Mouse (Mus musculus) liver, postnatal 0 days (tissue): ENCODE data around the gene Agfg1.

Source experiments
- CTCF ChIP-seq: sonication (generic); IDR thresholded peaks from 2 replicates; pipeline ENCODE4 v1.5.1; 2016; ENCODE audit warnings: antibody characterized with exemption, low read depth
- EP300 ChIP-seq: IDR thresholded peaks from 2 replicates; pipeline ENCODE4 v1.6.1; 2016; ENCODE audit warnings: antibody characterized with exemption, low read depth, mild to moderate bottlenecking

DNA sequence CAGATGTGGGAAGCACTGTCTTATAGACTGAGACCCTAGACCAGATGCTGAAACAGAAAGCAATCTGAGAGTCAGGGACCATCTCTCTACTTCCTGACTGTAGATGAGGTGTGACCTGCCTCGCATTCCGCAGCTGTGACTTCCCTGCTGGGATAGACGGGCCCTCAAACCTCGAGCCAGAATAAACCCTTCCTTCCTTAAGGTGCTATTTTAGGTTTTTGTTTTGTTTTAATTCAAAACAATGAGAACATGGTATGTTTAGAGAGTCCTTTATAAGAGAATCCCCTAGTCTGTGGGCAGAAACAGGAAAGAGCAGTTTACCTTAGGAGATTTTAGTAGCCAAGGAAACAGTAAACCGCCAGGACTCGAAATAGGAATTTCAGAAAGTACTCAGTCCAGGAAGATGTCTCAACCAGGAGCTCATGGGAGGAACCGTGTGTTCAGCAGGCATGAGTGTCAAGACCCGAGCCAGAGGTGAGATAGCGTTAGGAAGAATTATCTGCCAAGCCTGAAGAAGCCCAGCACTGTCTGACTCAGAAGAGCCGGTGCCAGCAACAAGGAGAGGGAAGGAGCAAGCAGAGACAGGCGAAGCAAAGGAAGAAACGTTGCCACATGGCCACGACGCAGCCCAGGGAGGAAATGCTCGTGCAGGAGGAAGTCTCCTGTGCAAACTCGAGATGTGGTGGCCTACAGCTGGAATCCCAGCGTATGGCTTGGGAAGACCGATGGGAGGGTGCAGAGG is 43.4 kb upstream of the Agfg1 start:
- TF ChIP-seq CTCF (no peak), EP300 (no peak)
